Mouse (Mus musculus) liver, embryonic 16.5 days (tissue): Measurements from ENCODE around the gene Siah3. TPM values are rescaled to one million over a fixed set of nuclear protein-coding genes. Genes with fewer than 3 reads are reported as not detected.

Experiments
- ATAC-seq: fragments of 200-750 bp; cut with Nextera tagmentation; 2 replicates; pipeline ENCODE4 v1.8.0; 2017; ENCODE audit warnings: low read depth, mild to moderate bottlenecking, moderate number of reproducible peaks, moderate library complexity
- H3K27ac ChIP-seq: fragments of 300-500 bp; sonication (generic); 2 replicates; pipeline ENCODE4 v1.5.1; 2014; ENCODE audit warnings: mild to moderate bottlenecking, low read length
- H3K27me3 ChIP-seq: fragments of 300-500 bp; sonication (generic); 2 replicates; pipeline ENCODE4 v1.6.1; 2014; ENCODE audit warnings: low read depth, low read length, mixed read lengths; ENCODE audit not compliant: control insufficient read depth, insufficient read depth
- H3K36me3 ChIP-seq: fragments of 300-500 bp; sonication (generic); 2 replicates; pipeline ENCODE4 v1.6.1; 2014; ENCODE audit warnings: mild to moderate bottlenecking; ENCODE audit not compliant: control insufficient read depth, insufficient read depth
- H3K4me1 ChIP-seq: fragments of 300-500 bp; sonication (generic); 2 replicates; pipeline ENCODE4 v1.6.1; 2014; ENCODE audit warnings: low read depth, low read length, mixed read lengths; ENCODE audit not compliant: control insufficient read depth
- H3K4me2 ChIP-seq: fragments of 300-500 bp; sonication (generic); 2 replicates; pipeline ENCODE4 v1.6.1; 2014; ENCODE audit warnings: low read depth, low read length, mixed read lengths
- H3K4me3 ChIP-seq: fragments of 300-500 bp; sonication (generic); 2 replicates; pipeline ENCODE4 v1.5.1; 2014; ENCODE audit warnings: low read depth, mild to moderate bottlenecking, low read length
- H3K9ac ChIP-seq: fragments of 300-500 bp; sonication (generic); 2 replicates; pipeline ENCODE4 v1.6.1; 2014; ENCODE audit warnings: low read depth, low read length
- H3K9me3 ChIP-seq: fragments of 300-500 bp; sonication (generic); replicated peaks from 2 replicates; pipeline ENCODE4 v1.6.1; 2016; ENCODE audit warnings: low read length; ENCODE audit not compliant: control insufficient read depth
- WGBS: fragments of 180-500 bp; shearing (Covaris S2); extraction: QIAGEN DNeasy Blood & Tissue Kit; methylation state at CpG from one replicate; pipeline ENCODE4 v1.1.7; 2014; ENCODE audit not compliant: insufficient replicate concordance; 5-methylcytosine and 5-hydroxymethylcytosine counted together
- polyA plus RNA-seq: library from polyadenylated mRNA; unstranded; fragments of >200 nt; fragmentation: Nextera tagmentation; extraction: Ambion mirVana; gene quantifications from 2 replicates; pipeline ENCODE4 v1.2.1, GENCODE M21; 2015

The Siah3 gene
- polyA plus RNA-seq, 1 experiment from 2014 or later: 0.07 TPM

GRCm38 (mm10) chr14:75505126-75505840 lies 49.5 kb downstream of the Siah3 start:
- WGBS: 46% methylated on average over 8 of the region's 8 CpGs

DNA sequence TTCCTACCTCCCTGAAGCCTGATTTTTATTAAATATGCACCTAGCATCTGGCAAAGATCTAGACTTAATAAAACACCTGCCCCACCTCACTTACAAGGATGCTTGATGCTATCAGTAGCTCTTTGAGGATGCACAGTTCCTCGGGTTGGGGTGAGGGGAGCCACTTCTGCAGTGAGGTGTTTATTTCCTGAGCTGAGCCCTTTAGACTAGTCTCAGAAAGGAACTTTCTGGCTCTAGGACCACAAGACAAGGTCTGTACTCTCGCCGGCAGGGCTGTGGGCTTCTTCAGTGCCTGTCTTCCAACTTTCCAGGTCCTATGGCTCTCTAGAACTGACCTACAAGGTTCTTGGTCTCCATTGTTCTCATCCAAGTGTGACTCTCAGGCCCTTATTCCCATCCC lies 50.5 kb downstream of the Siah3 start:
- 48% methylated on average over 3 of the region's 3 CpGs for WGBS
- H3K4me1 ChIP-seq: no peaks in the 10 kb centered on the region
- no peak overlapping the region for H3K4me3 ChIP-seq
- no peak overlapping the region for H3K4me2 ChIP-seq
- ATAC-seq: no peak
- H3K36me3 ChIP-seq: no peaks in the 10 kb centered on the region
- no peaks in the 10 kb centered on the region for H3K27me3 ChIP-seq
- no peak overlapping the region for H3K27ac ChIP-seq
- no peaks in the 10 kb centered on the region for H3K9me3 ChIP-seq
- H3K9ac ChIP-seq: no peak overlapping the region

More at GRCm38 (mm10) chr14:75505126-75505840, 49.5 kb downstream of the Siah3 start:
- H3K27ac ChIP-seq: no peak overlapping the region
- no peak overlapping the region for H3K4me3 ChIP-seq
- H3K27me3 ChIP-seq: no peaks in the 10 kb centered on the region
- no peak overlapping the region for H3K9ac ChIP-seq
- no peak for ATAC-seq
- no peaks in the 10 kb centered on the region for H3K4me1 ChIP-seq
- no peaks in the 10 kb centered on the region for H3K9me3 ChIP-seq
- H3K36me3 ChIP-seq: no peaks in the 10 kb centered on the region
- no peak overlapping the region for H3K4me2 ChIP-seq

DNA sequence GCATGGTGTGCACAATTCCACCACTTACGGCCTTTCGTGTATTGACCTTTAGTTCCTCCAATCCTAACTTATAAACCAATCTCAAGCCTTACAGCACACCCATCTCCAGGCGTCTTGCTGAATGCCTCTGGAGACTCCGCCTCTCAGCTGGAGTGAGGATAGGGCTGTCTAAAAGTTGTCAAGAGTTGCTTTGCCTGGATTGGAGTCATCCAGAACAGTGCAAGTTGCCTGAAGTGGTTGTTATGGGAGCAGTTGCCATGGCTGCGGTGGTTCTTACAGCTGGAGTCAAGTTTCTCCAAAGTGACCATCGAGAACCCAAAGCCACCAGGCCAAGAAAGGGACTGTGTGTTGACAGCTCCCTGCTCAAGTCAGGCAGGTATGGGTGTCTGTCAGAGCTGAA lies 54.3 kb downstream of the Siah3 start:
- no peak overlapping the region for H3K27ac ChIP-seq
- no peaks in the 10 kb centered on the region for H3K36me3 ChIP-seq
- no peak overlapping the region for H3K4me3 ChIP-seq

DNA sequence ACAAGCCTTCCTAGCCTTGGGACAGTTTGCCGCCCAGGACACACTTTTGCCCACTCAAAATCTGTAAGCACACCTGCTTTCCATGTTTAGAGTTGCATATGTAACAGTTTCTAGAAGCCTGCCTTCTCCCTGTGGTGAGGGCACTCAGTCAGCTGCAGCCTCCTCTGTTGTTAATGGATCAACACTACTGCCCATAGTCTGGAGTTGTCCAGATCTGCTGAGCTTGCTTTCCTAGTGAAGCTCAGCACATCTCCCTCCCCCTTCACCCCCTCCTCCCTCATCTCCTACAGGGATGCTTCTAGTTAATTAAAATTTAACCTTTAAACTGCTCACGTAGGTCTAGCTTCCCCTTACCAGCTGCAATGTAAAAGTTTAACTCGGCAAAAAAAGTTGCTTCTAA lies 57.2 kb downstream of the Siah3 start:
- WGBS: 38% methylated on average over 3 of the region's 3 CpGs
- no peak for ATAC-seq

More for the DNA sequence above, 54.3 kb downstream of the Siah3 start:
- no peak overlapping the region for H3K9ac ChIP-seq
- H3K27me3 ChIP-seq: no peaks in the 10 kb centered on the region
- H3K4me1 ChIP-seq: no peaks in the 10 kb centered on the region
- no peak overlapping the region for H3K4me2 ChIP-seq
- no peak for ATAC-seq
- no peaks in the 10 kb centered on the region for H3K9me3 ChIP-seq
- 69% methylated on average over 6 of the region's 6 CpGs for WGBS

GRCm38 (mm10) chr14:75516161-75516560 lies 60.4 kb downstream of the Siah3 start:
- Histone ChIP-seq H3K4me3 (no peak overlapping the region), H3K9me3 (no peaks in the 10 kb centered on the region), H3K27ac (no peak overlapping the region), H3K27me3 (no peaks in the 10 kb centered on the region), H3K9ac (no peak overlapping the region), H3K4me2 (no peak overlapping the region), H3K4me1 (peaks cover 3% of the 10 kb centered on the region), H3K36me3 (no peaks in the 10 kb centered on the region)
- 35% methylated on average over 3 of the region's 3 CpGs for WGBS
- no peak for ATAC-seq

More for the DNA sequence above, 57.2 kb downstream of the Siah3 start:
- Histone ChIP-seq H3K4me2 (no peak overlapping the region), H3K4me1 (no peaks in the 10 kb centered on the region; the same call in 1 of the 2 replicates), H3K4me3 (no peak overlapping the region), H3K9me3 (no peaks in the 10 kb centered on the region), H3K27me3 (no peaks in the 10 kb centered on the region), H3K36me3 (no peaks in the 10 kb centered on the region), H3K9ac (no peak overlapping the region), H3K27ac (no peak overlapping the region)

DNA sequence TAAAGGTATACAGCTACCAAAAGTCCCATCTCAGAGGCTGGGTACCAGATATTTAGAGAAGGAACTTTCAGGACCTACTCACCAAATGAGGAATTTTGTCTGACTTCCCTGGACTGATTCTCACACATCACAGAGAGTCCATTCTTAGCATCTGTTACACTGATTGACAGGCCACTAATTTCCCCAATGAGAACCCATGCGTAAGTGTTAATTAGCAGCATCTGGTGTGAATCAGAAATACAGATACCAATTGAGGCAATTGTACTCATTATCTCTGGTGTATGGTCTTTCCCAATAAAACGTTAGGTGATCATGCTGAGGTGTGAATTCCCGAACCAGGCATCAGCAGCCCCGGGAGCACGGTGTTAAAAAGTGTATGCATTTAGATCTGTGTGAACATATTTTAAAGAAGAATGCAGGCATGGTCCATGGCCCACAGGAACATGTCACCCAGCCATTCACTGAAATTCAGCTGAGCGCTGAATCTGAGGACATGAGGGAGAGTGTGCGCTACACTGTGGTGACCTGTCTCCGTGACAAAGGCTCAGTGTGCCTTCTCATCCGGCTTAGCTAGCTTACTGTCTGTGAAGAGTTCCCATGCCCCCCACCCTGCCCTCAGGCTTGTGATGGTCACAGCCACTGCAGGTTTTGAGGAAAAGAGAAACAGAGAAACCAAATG lies 61.3 kb downstream of the Siah3 start:
- no peak overlapping the region for H3K4me2 ChIP-seq
- no peaks in the 10 kb centered on the region for H3K9me3 ChIP-seq

GRCm38 (mm10) chr14:75518196-75518887 lies 62.6 kb downstream of the Siah3 start:
- peak; percentile 39; the same call in 1 of the 2 replicates for ATAC-seq
- H3K27ac ChIP-seq: no peak overlapping the region
- no peak overlapping the region for H3K9ac ChIP-seq
- no peaks in the 10 kb centered on the region for H3K36me3 ChIP-seq
- H3K9me3 ChIP-seq: no peaks in the 10 kb centered on the region
- H3K4me3 ChIP-seq: no peak overlapping the region
- H3K27me3 ChIP-seq: no peaks in the 10 kb centered on the region
- H3K4me1 ChIP-seq: peaks cover 3% of the 10 kb centered on the region
- H3K4me2 ChIP-seq: no peak overlapping the region
- 57% methylated on average over 15 of the region's 15 CpGs for WGBS

More for the DNA sequence above, 61.3 kb downstream of the Siah3 start:
- Histone ChIP-seq H3K27ac (no peak overlapping the region), H3K27me3 (no peaks in the 10 kb centered on the region), H3K4me1 (peaks cover 3% of the 10 kb centered on the region), H3K9ac (no peak overlapping the region), H3K36me3 (no peaks in the 10 kb centered on the region), H3K4me3 (no peak overlapping the region)
- ATAC-seq: no peak
- WGBS: 73% methylated on average over 9 of the region's 9 CpGs

GRCm38 (mm10) chr14:75518899-75519298 lies 63.1 kb downstream of the Siah3 start:
- H3K4me1 ChIP-seq: peaks cover 3% of the 10 kb centered on the region
- WGBS: 73% methylated on average over 6 of the region's 6 CpGs
- ATAC-seq: no peak
- H3K27ac ChIP-seq: no peak overlapping the region
- H3K27me3 ChIP-seq: no peaks in the 10 kb centered on the region
- no peaks in the 10 kb centered on the region for H3K36me3 ChIP-seq
- no peaks in the 10 kb centered on the region for H3K9me3 ChIP-seq
- no peak overlapping the region for H3K4me2 ChIP-seq
- H3K9ac ChIP-seq: no peak overlapping the region
- no peak overlapping the region for H3K4me3 ChIP-seq

DNA sequence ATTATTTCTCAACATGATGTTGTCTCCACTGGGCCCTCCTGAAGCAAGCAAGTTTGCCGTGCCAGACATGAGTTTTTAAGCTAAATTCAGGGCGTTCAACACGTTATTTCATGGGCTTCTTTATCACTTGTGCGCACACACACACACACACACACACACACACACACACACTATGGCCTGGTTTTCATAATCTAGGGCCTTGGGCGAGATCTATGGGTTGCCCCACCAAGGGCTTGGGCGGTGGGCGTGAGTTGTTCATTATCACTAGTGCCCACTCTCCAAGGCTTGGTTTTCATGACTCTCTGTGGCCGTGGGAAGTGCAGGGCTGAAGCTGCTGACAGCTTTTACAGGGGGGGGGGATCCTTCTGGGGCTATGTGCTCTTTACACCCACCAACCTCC lies 63.9 kb downstream of the Siah3 start:
- Histone ChIP-seq H3K9me3 (no peaks in the 10 kb centered on the region), H3K27me3 (no peaks in the 10 kb centered on the region), H3K27ac (no peak overlapping the region), H3K4me2 (no peak overlapping the region), H3K9ac (no peak overlapping the region), H3K4me1 (peaks cover 6% of the 10 kb centered on the region), H3K4me3 (no peak overlapping the region), H3K36me3 (no peaks in the 10 kb centered on the region)
- peak; percentile 40 for ATAC-seq
- 43% methylated on average over 8 of the region's 8 CpGs for WGBS
